Mouse (Mus musculus) thymus, postnatal 14 days (tissue): ENCODE measurements around the gene Atp6v1a.

Source experiments
- DNase-seq: peaks from one replicate; pipeline ENCODE4 v3.0.0; 2021

Atp6v1a gene

GRCm38 (mm10) chr16:44060604-44061286 lies 78.8 kb downstream of the Atp6v1a start:
- DNase-seq: no peak

GRCm38 (mm10) chr16:44058745-44059144 lies 80.8 kb downstream of the Atp6v1a start:
- DNase-seq: peak; percentile 70

- no peak for DNase-seq
Observed at GRCm38 (mm10) chr16:44055766-44056165, 83.7 kb downstream of the Atp6v1a start.

- DNase-seq: no peak
Observed at GRCm38 (mm10) chr16:44053265-44053664, 86.2 kb downstream of the Atp6v1a start.

- no peak for DNase-seq
Observed at GRCm38 (mm10) chr16:44052390-44052789, 87.1 kb downstream of the Atp6v1a start.

- no peak for DNase-seq
Observed at GRCm38 (mm10) chr16:44050139-44050538, 89.4 kb downstream of the Atp6v1a start.

GRCm38 (mm10) chr16:44039112-44039511 lies 100.4 kb downstream of the Atp6v1a start:
- DNase-seq: no peak
